Mouse (Mus musculus): ENCODE results near the gene Gm20390. TPM values are rescaled to one million over a fixed set of nuclear protein-coding genes. Genes with fewer than 3 reads are reported as not detected.
"Not testable (repeated sequence)": the region's sequence is repeated elsewhere in the genome, so short reads cannot be mapped to it uniquely, and the experiment has no call there.

Gm20390 gene
- polyA plus RNA-seq, 1 experiment from 2014 or later: 399 TPM

DNA sequence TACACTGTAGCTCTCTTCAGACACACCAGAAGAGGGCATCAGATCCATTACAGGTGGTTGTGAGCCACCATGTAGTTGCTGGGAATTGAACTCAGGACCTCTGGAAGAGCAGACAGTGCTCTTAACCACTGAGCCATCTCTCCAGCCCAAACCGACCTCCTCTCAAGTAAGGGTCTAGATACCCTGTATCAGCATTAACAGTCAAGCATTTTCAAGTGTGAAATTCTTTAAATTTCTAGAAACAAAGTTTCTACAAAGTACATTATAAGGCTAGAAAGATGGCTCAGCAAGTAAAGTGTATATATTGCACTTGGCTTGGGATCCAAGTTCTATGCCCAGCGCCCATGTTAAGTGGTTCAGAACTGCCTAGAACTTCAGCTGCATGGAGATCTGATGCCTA lies 53.1 kb downstream of the Gm20390 start:
- H3K27ac ChIP-seq; H3K4me1 ChIP-seq; H3K9me3 ChIP-seq; ATAC-seq (ENCODE audit: insufficient number of reproducible peaks, insufficient read depth, low FRiP score, low TSS enrichment); H3K27me3 ChIP-seq; H3K4me3 ChIP-seq; H3K4me2 ChIP-seq (replicated peaks); H3K9ac ChIP-seq: not testable (repeated sequence)
- 91% methylated on average over 2 of the region's 2 CpGs for WGBS
- H3K36me3 ChIP-seq: peaks cover 69% of the 10 kb centered on the region

- H3K9me3 ChIP-seq: no peaks in the 10 kb centered on the region
- H3K4me3 ChIP-seq: no peak overlapping the region
- no peak for ATAC-seq (ENCODE audit: insufficient number of reproducible peaks, insufficient read depth, low FRiP score, low TSS enrichment)
- H3K9ac ChIP-seq: no peak overlapping the region
- H3K27ac ChIP-seq: no peak overlapping the region
- H3K4me1 ChIP-seq: no peaks in the 10 kb centered on the region
- 85% methylated on average over 3 of the region's 3 CpGs for WGBS
- H3K4me2 ChIP-seq (replicated peaks): no peak overlapping the region
- peaks cover 61% of the 10 kb centered on the region for H3K36me3 ChIP-seq
- no peaks in the 10 kb centered on the region for H3K27me3 ChIP-seq
Observed at GRCm38 (mm10) chr11:93911603-93912002, 56.5 kb downstream of the Gm20390 start.

GRCm38 (mm10) chr11:93908829-93909228 lies 59.3 kb downstream of the Gm20390 start:
- Histone ChIP-seq H3K27me3 (no peaks in the 10 kb centered on the region), H3K4me3 (no peak overlapping the region), H3K4me1 (no peaks in the 10 kb centered on the region), H3K9me3 (no peaks in the 10 kb centered on the region), H3K36me3 (peaks cover 59% of the 10 kb centered on the region), H3K27ac (no peak overlapping the region), H3K9ac (no peak overlapping the region), H3K4me2 (replicated peaks) (no peak overlapping the region)
- ATAC-seq (ENCODE audit: insufficient number of reproducible peaks, insufficient read depth, low FRiP score, low TSS enrichment): no peak
- 88% methylated on average over 9 of the region's 9 CpGs for WGBS

DNA sequence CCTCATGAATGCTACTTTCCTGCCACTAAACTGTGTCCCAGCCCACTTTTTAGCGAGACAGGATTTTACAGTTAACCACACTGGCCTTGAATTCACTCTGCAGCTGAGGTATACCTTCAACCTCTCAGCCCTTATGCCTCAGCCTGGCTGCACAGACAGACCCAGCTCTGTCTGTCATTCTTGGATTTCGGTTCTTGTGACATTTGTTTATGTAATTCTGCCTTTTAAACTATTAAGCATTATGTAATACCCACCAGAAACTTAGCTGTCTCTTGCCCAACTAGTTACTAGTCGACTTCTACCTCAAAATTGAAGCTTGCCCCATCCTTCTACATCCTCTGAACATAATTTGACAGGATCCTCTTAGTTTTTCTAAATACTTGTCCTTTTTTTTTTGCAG lies 60.3 kb downstream of the Gm20390 start:
- 78% methylated on average over 3 of the region's 3 CpGs for WGBS
- peaks cover 58% of the 10 kb centered on the region for H3K36me3 ChIP-seq
- no peak for ATAC-seq (ENCODE audit: insufficient number of reproducible peaks, insufficient read depth, low FRiP score, low TSS enrichment)

DNA sequence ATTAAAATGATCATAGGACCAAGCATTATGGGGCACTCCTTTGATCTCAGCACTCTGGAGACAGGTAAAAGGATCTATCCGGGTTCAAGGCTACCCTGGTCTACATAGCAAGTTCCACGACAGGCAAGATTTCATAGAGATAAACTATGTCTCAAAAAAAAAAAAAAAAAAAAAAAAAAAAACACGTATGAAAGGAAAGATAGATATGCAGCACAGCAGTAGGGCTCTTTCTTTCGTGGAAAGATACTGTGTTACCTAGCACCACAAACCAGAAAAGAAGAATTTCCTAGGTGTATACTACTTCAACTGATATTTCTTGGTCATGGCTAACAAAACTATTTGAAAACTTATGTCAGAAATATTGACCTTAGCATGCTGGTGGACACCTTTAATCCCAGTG lies 61.3 kb downstream of the Gm20390 start:
- Histone ChIP-seq H3K9ac (no peak overlapping the region), H3K4me1 (no peaks in the 10 kb centered on the region), H3K4me2 (replicated peaks) (no peak overlapping the region), H3K9me3 (no peaks in the 10 kb centered on the region), H3K27ac (no peak overlapping the region), H3K27me3 (no peaks in the 10 kb centered on the region), H3K36me3 (peaks cover 53% of the 10 kb centered on the region), H3K4me3 (no peak overlapping the region)
- WGBS: 84% methylated on average over 4 of the region's 4 CpGs
- no peak for ATAC-seq (ENCODE audit: insufficient number of reproducible peaks, insufficient read depth, low FRiP score, low TSS enrichment)

More for the DNA sequence above, 60.3 kb downstream of the Gm20390 start:
- H3K27ac ChIP-seq: no peak overlapping the region
- no peak overlapping the region for H3K4me3 ChIP-seq
- no peaks in the 10 kb centered on the region for H3K9me3 ChIP-seq
- no peak overlapping the region for H3K9ac ChIP-seq
- H3K4me2 ChIP-seq (replicated peaks): no peak overlapping the region
- no peaks in the 10 kb centered on the region for H3K4me1 ChIP-seq
- H3K27me3 ChIP-seq: no peaks in the 10 kb centered on the region

Other genes with a start within 250 kb of the Gm20390 start
- gene Utp18, start 82.5 kb downstream of the Gm20390 start, polyA plus RNA-seq (2016; fragmentation: Nextera tagmentation; extraction: Ambion mirVana): 37.0 and 39.8 TPM in 2 replicates
- 42.6 and 43.9 TPM in 2 replicates for gene Mbtd1, start 82.4 kb downstream of the Gm20390 start, polyA plus RNA-seq (2016; fragmentation: Nextera tagmentation; extraction: Ambion mirVana)
- gene Nme2, start 12.0 kb downstream of the Gm20390 start, polyA plus RNA-seq (2016; fragmentation: Nextera tagmentation; extraction: Ambion mirVana): 222 and 223 TPM in 2 replicates
- 155 and 162 TPM in 2 replicates for gene Nme1, start 228 bp upstream of the Gm20390 start, polyA plus RNA-seq (2016; fragmentation: Nextera tagmentation; extraction: Ambion mirVana)
- 56.5 and 57.3 TPM in 2 replicates for gene Spag9, start 27.8 kb upstream of the Gm20390 start, polyA plus RNA-seq (2016; fragmentation: Nextera tagmentation; extraction: Ambion mirVana)
- 32.9 TPM in 2 replicates for gene Tob1, start 243.2 kb upstream of the Gm20390 start, polyA plus RNA-seq (2016; fragmentation: Nextera tagmentation; extraction: Ambion mirVana)

Measured in embryonic facial prominence, embryonic 12.5 days (tissue).